ENCODE assay signal across 23 mouse cellular contexts in the genomic region with DNA sequence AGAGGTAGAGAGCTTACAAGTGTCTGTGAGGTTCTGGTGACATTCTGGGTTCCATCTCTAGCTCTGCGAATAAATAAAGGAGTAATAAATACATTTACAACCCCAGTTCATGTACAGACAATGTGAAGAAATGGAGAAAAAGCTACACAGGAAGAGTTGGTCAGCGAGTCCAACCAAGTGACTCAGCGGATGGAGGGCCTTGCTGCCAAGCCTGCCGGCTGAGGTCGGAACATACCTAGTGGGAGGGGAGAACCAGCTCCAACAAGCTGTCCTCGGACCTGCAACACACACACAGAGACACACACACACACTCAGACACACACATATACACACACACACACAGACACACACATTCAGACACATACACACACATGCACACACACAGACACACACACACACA. TPM values are rescaled to one million over a fixed set of nuclear protein-coding genes. Genes with fewer than 3 reads are reported as not detected.
DNase-seq lines count a peak whose midpoint lies in the region; ATAC-seq and TF ChIP-seq lines count a peak whose summit lies in the region.
"Had no signal": no experiment of that assay in that cellular context is flagged by ENCODE, and none has a peak within 500 bp of the region (broad histone marks: within the 10 kb centered on the region; RNA-seq: fewer than 3 reads in every experiment).

No protein-coding gene starts in this region.

- H3K9ac ChIP-seq in midbrain, embryonic 11.5 days (ENCODE audit: low read length), result no peak overlapping the region
- H3K9ac ChIP-seq in midbrain, embryonic 15.5 days, result no peak overlapping the region
- H3K9ac ChIP-seq: embryonic facial prominence, embryonic 12.5 days; embryonic facial prominence, embryonic 15.5 days; forebrain, embryonic 12.5 days; forebrain, embryonic 15.5 days; heart, embryonic 13.5 days; hindbrain, embryonic 15.5 days had no signal

- no peaks in the 10 kb centered on the region for H3K27me3 ChIP-seq in midbrain, embryonic 11.5 days (ENCODE audit: control insufficient read depth, insufficient read depth, low read length)
- H3K27me3 ChIP-seq in midbrain, embryonic 15.5 days (replicated peaks), result no peaks in the 10 kb centered on the region
- H3K27me3 ChIP-seq: forebrain, embryonic 15.5 days; hindbrain, embryonic 15.5 days had no signal

- no peaks in the 10 kb centered on the region for H3K9me3 ChIP-seq in midbrain, embryonic 11.5 days (ENCODE audit: control insufficient read depth, low read length)
- no peaks in the 10 kb centered on the region for H3K9me3 ChIP-seq in midbrain, embryonic 15.5 days
- H3K9me3 ChIP-seq: embryonic facial prominence, embryonic 12.5 days; embryonic facial prominence, embryonic 15.5 days; forebrain, embryonic 12.5 days; forebrain, embryonic 15.5 days; heart, embryonic 10.5 days; heart, embryonic 13.5 days; hindbrain, embryonic 15.5 days had no signal

- no peaks in the 10 kb centered on the region for H3K4me1 ChIP-seq in midbrain, embryonic 11.5 days (ENCODE audit: control insufficient read depth, insufficient read depth, low read length)
- no peaks in the 10 kb centered on the region for H3K4me1 ChIP-seq in midbrain, embryonic 15.5 days
- H3K4me1 ChIP-seq: forebrain, embryonic 12.5 days had no signal

- DNase-seq in adrenal gland, postnatal 14 days, result peak; percentile 23
- DNase-seq in adrenal gland, adult 2 months, result no peak
- DNase-seq in midbrain, embryonic 11.5 days (ENCODE audit: low spot score, missing footprints), result peak; percentile 10
- peak; percentile 24 for DNase-seq in fibroblast of lung, adult 2 months (ENCODE audit: low read depth)
- no peak for DNase-seq in layer of hippocampus, adult 2 months (ENCODE audit: low spot score in 2 of 2)
- DNase-seq: adrenal gland, postnatal 25 days; cerebellum, adult 2 months; gastrocnemius, postnatal 25 days; heart, adult 18-20 months; heart, postnatal 14 days; heart, postnatal 4 days; kidney, adult 2 months had no signal

- H3K36me3 ChIP-seq in midbrain, embryonic 11.5 days (ENCODE audit: control insufficient read depth, insufficient read depth, low read length), result no peaks in the 10 kb centered on the region
- H3K36me3 ChIP-seq in midbrain, embryonic 15.5 days (replicated peaks), result no peaks in the 10 kb centered on the region
- H3K36me3 ChIP-seq: embryonic facial prominence, embryonic 12.5 days; embryonic facial prominence, embryonic 15.5 days; forebrain, embryonic 12.5 days; forebrain, embryonic 15.5 days; heart, embryonic 10.5 days; heart, embryonic 13.5 days; hindbrain, embryonic 15.5 days had no signal

- 89% methylated on average over 6 of the region's 6 CpGs for WGBS in midbrain, embryonic 11.5 days
- WGBS in midbrain, embryonic 15.5 days, result 88% methylated on average over 6 of the region's 6 CpGs

- no peak overlapping the region for H3K4me3 ChIP-seq in midbrain, embryonic 11.5 days (ENCODE audit: low read depth, low read length)
- no peak overlapping the region for H3K4me3 ChIP-seq in midbrain, embryonic 15.5 days
- H3K4me3 ChIP-seq in layer of hippocampus, adult 2 months, result no peak overlapping the region
- H3K4me3 ChIP-seq: embryonic facial prominence, embryonic 12.5 days; embryonic facial prominence, embryonic 15.5 days; forebrain, embryonic 12.5 days; forebrain, embryonic 15.5 days; heart, embryonic 10.5 days; heart, embryonic 13.5 days; hindbrain, embryonic 15.5 days had no signal

- no peak for TF ChIP-seq CTCF in layer of hippocampus, adult 2 months (conservative IDR thresholded peaks at IDR 0.05)

- H3K27ac ChIP-seq in midbrain, embryonic 11.5 days (ENCODE audit: low read depth, low read length), result no peak overlapping the region
- no peak overlapping the region for H3K27ac ChIP-seq in midbrain, embryonic 15.5 days
- no peak overlapping the region for H3K27ac ChIP-seq in layer of hippocampus, adult 2 months
- H3K27ac ChIP-seq: embryonic facial prominence, embryonic 12.5 days; embryonic facial prominence, embryonic 15.5 days; forebrain, embryonic 12.5 days; forebrain, embryonic 15.5 days; heart, embryonic 10.5 days; heart, embryonic 13.5 days; hindbrain, embryonic 15.5 days had no signal

- ATAC-seq in midbrain, embryonic 11.5 days (ENCODE audit: low FRiP score), result no peak
- no peak for ATAC-seq in midbrain, embryonic 15.5 days (replicated peaks)
- ATAC-seq: forebrain, embryonic 15.5 days; intestine, postnatal 0 days; Patski had no signal

- H3K4me2 ChIP-seq in midbrain, embryonic 11.5 days, result no peak overlapping the region
- H3K4me2 ChIP-seq in midbrain, embryonic 15.5 days, result no peak overlapping the region
- H3K4me2 ChIP-seq: embryonic facial prominence, embryonic 12.5 days; embryonic facial prominence, embryonic 15.5 days; forebrain, embryonic 12.5 days; forebrain, embryonic 15.5 days; heart, embryonic 13.5 days; hindbrain, embryonic 15.5 days had no signal

RNA-seq across cellular contexts. Expression of gene Foxf1, which starts 55.1 kb away (rescaled TPM):
- total RNA-seq in adrenal gland, postnatal 14 days (2021), result 1.1 and 1.2 TPM in 2 replicates
- total RNA-seq in adrenal gland, adult 2 months (2021), result under 1 TPM; 0.52 to 0.73 TPM
- polyA plus RNA-seq in adrenal gland, adult 2 months (2012; rRNA removed), result 0.92 and 2.3 TPM in 2 replicates
- 0.17 and 0.20 TPM in 2 replicates for polyA plus RNA-seq in midbrain, embryonic 11.5 days (2014; fragmentation: Nextera tagmentation; extraction: Ambion mirVana)
- polyA plus RNA-seq in midbrain, embryonic 15.5 days (2015; fragmentation: Nextera tagmentation; extraction: Ambion mirVana), result 1.0 and 1.6 TPM in 2 replicates
- total RNA-seq in layer of hippocampus, adult 2 months (2021), result under 1 TPM; 0.49 to 0.71 TPM
- total RNA-seq: common myeloid progenitor, adult 5-6 weeks; gastrocnemius, postnatal 25 days had no signal

Comparison
In these comparisons a context has a peak if more than half of its experiments do, and no peak if none do; other contexts are left out.
1. DNase-seq: peak in adrenal gland, postnatal 14 days (single experiment), midbrain, embryonic 11.5 days (single experiment) and fibroblast of lung, adult 2 months (single experiment); none in adrenal gland, adult 2 months (single experiment) and layer of hippocampus, adult 2 months (0 of 2).